Mouse (Mus musculus) hindbrain, embryonic 12.5 days (tissue): ENCODE data around the gene Lrfn3. TPM values are rescaled to one million over a fixed set of nuclear protein-coding genes. Genes with fewer than 3 reads are reported as not detected.
A peak's percentile ranks its signal among the peaks of the same experiment; 100 is the strongest.

ENCODE experiments used
- ATAC-seq: fragments of 200-750 bp; cut with Nextera tagmentation; 2 replicates; pipeline ENCODE4 v1.8.0; 2017; ENCODE audit warnings: moderate TSS enrichment; ENCODE audit not compliant: low FRiP score
- H3K27ac ChIP-seq: fragments of 300-500 bp; sonication (generic); 2 replicates; pipeline ENCODE4 v1.5.1; 2016; ENCODE audit warnings: mild to moderate bottlenecking
- H3K27me3 ChIP-seq: fragments of 300-500 bp; sonication (generic); 2 replicates; pipeline ENCODE4 v1.6.1; 2016; ENCODE audit warnings: mild to moderate bottlenecking
- H3K36me3 ChIP-seq: fragments of 300-500 bp; sonication (generic); 2 replicates; pipeline ENCODE4 v1.6.1; 2016; ENCODE audit warnings: mild to moderate bottlenecking
- H3K4me1 ChIP-seq: fragments of 300-500 bp; sonication (generic); 2 replicates; pipeline ENCODE4 v1.6.1; 2016
- H3K4me2 ChIP-seq: fragments of 300-500 bp; sonication (generic); replicated peaks from 2 replicates; pipeline ENCODE4 v1.6.1; 2016; ENCODE audit warnings: mild to moderate bottlenecking
- H3K4me3 ChIP-seq: fragments of 300-500 bp; sonication (generic); 2 replicates; pipeline ENCODE4 v1.5.1; 2016; ENCODE audit warnings: mild to moderate bottlenecking
- H3K9ac ChIP-seq: fragments of 300-500 bp; sonication (generic); 2 replicates; pipeline ENCODE4 v1.6.1; 2016; ENCODE audit warnings: mild to moderate bottlenecking, moderate library complexity
- H3K9me3 ChIP-seq: fragments of 300-500 bp; sonication (generic); replicated peaks from 2 replicates; pipeline ENCODE4 v1.6.1; 2016; ENCODE audit warnings: mild to moderate bottlenecking
- WGBS: fragments of 180-500 bp; shearing (Covaris S2); methylation state at CpG from one replicate; pipeline ENCODE4 v1.1.7; 2016; 5-methylcytosine and 5-hydroxymethylcytosine counted together
- polyA plus RNA-seq: library from polyadenylated mRNA; unstranded; fragments of >200 nt; fragmentation: Nextera tagmentation; extraction: Ambion mirVana; gene quantifications from 2 replicates; pipeline ENCODE4 v1.2.1, GENCODE M21; 2016

Lrfn3 gene
- polyA plus RNA-seq, 1 experiment from 2014 or later, result 10.1 TPM

DNA sequence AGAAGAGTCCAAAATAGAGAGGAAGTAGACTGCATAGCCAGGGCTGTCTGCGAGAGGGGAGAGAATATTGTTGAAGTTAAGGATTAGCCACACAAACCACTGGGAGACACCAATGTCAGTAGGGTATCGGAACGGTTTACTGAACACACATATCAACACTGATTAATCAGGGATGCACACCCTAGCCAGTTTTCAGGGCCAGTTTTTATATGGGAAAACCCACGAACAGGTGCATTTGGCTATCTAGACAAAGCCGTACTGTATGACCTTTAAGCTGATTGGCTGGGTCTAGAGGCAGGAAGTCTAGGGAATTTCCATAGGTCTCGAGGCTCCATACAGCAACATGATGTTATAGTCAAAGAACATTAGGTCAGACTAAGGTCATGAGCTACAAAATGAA is 39.7 kb downstream of the Lrfn3 start:
- H3K4me2 ChIP-seq, result peak overlapping the region; percentile 76
- H3K9ac ChIP-seq, result peak overlapping the region; percentile 79; the same call in 1 of the 2 replicates
- H3K36me3 ChIP-seq, result no peaks in the 10 kb centered on the region
- H3K27ac ChIP-seq, result peak overlapping the region; percentile 86; the same call in 1 of the 2 replicates
- no peaks in the 10 kb centered on the region; the same call in 1 of the 2 replicates for H3K27me3 ChIP-seq
- H3K9me3 ChIP-seq, result 0 out of 2 replicates have a peak, but pooled peaks cover 4% of the 10 kb centered on the region
- peak; percentile 5; the same call in 1 of the 2 replicates for ATAC-seq
- H3K4me1 ChIP-seq, result peaks cover 16% of the 10 kb centered on the region
- H3K4me3 ChIP-seq, result peak overlapping the region; percentile 75
- WGBS, result 38% methylated on average over 6 of the region's 6 CpGs

DNA sequence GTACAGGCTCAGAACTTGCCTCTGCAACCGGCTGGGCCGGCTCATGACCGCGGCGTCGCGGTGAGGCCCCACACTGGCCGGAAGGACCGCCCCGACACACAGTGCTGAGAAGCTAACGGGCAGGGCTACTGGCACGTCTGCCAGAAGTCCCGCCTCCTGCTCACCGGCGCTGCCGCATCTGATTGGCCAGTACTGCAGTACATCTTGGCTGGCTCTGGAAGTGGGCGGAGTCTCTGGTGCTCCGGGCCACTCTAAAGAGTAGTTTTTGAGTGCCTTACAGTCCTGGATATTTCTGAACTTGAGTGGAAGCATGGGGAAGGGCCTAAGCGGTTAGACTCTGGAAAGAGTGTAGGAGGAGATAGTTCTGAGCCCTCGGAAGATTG is 40.3 kb downstream of the Lrfn3 start:
- peak overlapping the region; percentile 75 for H3K4me3 ChIP-seq
- no peaks in the 10 kb centered on the region; the same call in 1 of the 2 replicates for H3K27me3 ChIP-seq
- peak overlapping the region; percentile 79 for H3K9ac ChIP-seq
- under 1% methylated on average over 20 of the region's 20 CpGs for WGBS
- H3K27ac ChIP-seq, result peak overlapping the region; percentile 86
- ATAC-seq, result peak; percentile 99
- 0 out of 2 replicates have a peak, but pooled peaks cover 4% of the 10 kb centered on the region for H3K9me3 ChIP-seq
- peaks cover 16% of the 10 kb centered on the region for H3K4me1 ChIP-seq
- no peaks in the 10 kb centered on the region for H3K36me3 ChIP-seq
- H3K4me2 ChIP-seq, result peak overlapping the region; percentile 76

- Histone ChIP-seq H3K4me3 (peak within 1 kb of the TSS; percentile 75), H3K27me3 (no peaks in the 10 kb centered on the region), H3K36me3 (no peaks in the 10 kb centered on the region), H3K4me2 (peak within 1 kb of the TSS; percentile 76), H3K4me1 (peaks cover 13% of the 10 kb centered on the region), H3K9ac (peak within 1 kb of the TSS; percentile 79), H3K27ac (peak within 1 kb of the TSS; percentile 86), H3K9me3 (0 out of 2 replicates have a peak, but pooled peaks cover 4% of the 10 kb centered on the region)
- peak; percentile 84 for ATAC-seq
- under 1% methylated on average over 61 of the region's 63 CpGs for WGBS
Observed at GRCm38 (mm10) chr7:30321539-30322284, 40.9 kb downstream of the Lrfn3 start, which contains the start of gene E130208F15Rik. Gene E130208F15Rik (plus strand): TSS chr7:30321740.

DNA sequence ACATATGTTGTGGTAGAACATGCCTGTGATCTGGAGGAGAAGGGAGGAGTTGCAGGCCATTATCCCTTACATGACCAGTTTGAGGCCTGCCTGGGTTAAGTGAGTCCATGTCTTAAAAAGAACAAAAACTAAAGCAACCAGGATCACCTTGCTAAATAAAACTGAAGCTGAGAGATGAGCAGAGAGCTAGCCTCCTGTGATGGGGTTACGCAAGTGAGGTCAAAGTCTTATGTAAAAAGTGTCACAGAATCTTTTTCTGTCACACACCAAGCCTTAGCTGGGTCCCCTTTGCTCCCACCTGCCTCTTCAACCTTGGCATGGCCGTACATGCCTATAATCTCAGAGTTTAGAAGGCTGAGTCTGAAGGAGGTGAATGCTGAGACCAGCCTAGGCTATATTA is 41.6 kb downstream of the Lrfn3 start:
- Histone ChIP-seq H3K4me1 (peaks cover 13% of the 10 kb centered on the region), H3K27ac (no peak overlapping the region), H3K27me3 (no peaks in the 10 kb centered on the region), H3K9ac (0 out of 2 replicates have a peak overlapping the region, but pooled peaks have one; percentile 79), H3K4me3 (peak overlapping the region; percentile 75), H3K9me3 (0 out of 2 replicates have a peak, but pooled peaks cover 4% of the 10 kb centered on the region), H3K4me2 (peak overlapping the region; percentile 76), H3K36me3 (no peaks in the 10 kb centered on the region)
- ATAC-seq, result no peak
- WGBS, result 71% methylated on average over 2 of the region's 2 CpGs

- Histone ChIP-seq H3K4me3 (no peak overlapping the region), H3K9ac (no peak overlapping the region), H3K27me3 (no peaks in the 10 kb centered on the region), H3K27ac (no peak overlapping the region), H3K4me1 (peaks cover 19% of the 10 kb centered on the region), H3K36me3 (peaks cover 2% of the 10 kb centered on the region; the same call in 1 of the 2 replicates), H3K4me2 (no peak overlapping the region), H3K9me3 (no peaks in the 10 kb centered on the region)
- ATAC-seq, result no peak
- 89% methylated on average over 3 of the region's 3 CpGs for WGBS
Observed at GRCm38 (mm10) chr7:30318142-30318541, 44.4 kb downstream of the Lrfn3 start.

GRCm38 (mm10) chr7:30315559-30316529 is 46.7 kb downstream of the Lrfn3 start:
- Histone ChIP-seq H3K9me3 (no peaks in the 10 kb centered on the region), H3K4me2 (peak overlapping the region; percentile 43; the same call in 1 of the 2 replicates), H3K4me1 (peaks cover 7% of the 10 kb centered on the region; the same call in 1 of the 2 replicates), H3K9ac (no peak overlapping the region), H3K27ac (no peak overlapping the region), H3K4me3 (peak overlapping the region; percentile 27; the same call in 1 of the 2 replicates), H3K27me3 (no peaks in the 10 kb centered on the region), H3K36me3 (peaks cover 16% of the 10 kb centered on the region)
- WGBS, result 80% methylated on average over 13 of the region's 13 CpGs
- ATAC-seq, result no peak

DNA sequence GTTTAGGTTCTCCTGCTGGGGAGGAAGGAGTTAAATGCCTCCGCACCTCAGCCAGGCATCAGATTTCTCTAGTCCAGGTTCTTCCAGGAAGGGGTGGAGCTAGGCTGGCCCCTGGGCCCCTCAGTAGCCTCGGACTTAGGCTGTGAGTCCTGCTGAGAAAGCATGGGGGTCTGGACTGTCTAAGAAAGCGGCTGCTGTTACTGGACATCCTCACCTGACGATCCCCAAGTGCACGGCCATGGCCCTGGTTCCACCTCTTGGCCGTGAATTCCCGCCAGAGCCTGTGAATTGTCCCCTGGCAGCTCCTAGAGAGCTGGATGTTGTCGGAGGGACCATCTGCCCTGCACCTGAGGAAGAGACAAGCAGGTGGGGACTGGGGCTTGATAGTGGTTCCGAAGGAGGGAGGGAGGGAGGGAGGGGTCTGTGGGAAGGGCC is 47.8 kb downstream of the Lrfn3 start, which contains the start of gene Syne4:
TSS of gene Syne4 (plus strand) at position 87 of the 435 bp plus-strand sequence.
- 2% methylated on average over 9 of the region's 9 CpGs for WGBS
- H3K9me3 ChIP-seq, result no peaks in the 10 kb centered on the region
- H3K27ac ChIP-seq, result no peak within 1 kb of the TSS
- peaks cover 20% of the 10 kb centered on the region for H3K36me3 ChIP-seq
- no peaks in the 10 kb centered on the region for H3K27me3 ChIP-seq
- H3K4me2 ChIP-seq, result peak within 1 kb of the TSS; percentile 43
- H3K4me3 ChIP-seq, result peak within 1 kb of the TSS; percentile 27
- ATAC-seq, result no peak
- peaks cover 10% of the 10 kb centered on the region; the same call in 1 of the 2 replicates for H3K4me1 ChIP-seq
- peak within 1 kb of the TSS; percentile 46; the same call in 1 of the 2 replicates for H3K9ac ChIP-seq

- 54% methylated on average over 27 of the region's 27 CpGs for WGBS
- Histone ChIP-seq H3K4me3 (no peak overlapping the region), H3K9me3 (no peaks in the 10 kb centered on the region), H3K36me3 (peaks cover 20% of the 10 kb centered on the region), H3K27ac (no peak overlapping the region), H3K4me1 (peaks cover 17% of the 10 kb centered on the region), H3K4me2 (no peak overlapping the region), H3K27me3 (no peaks in the 10 kb centered on the region), H3K9ac (no peak overlapping the region)
- ATAC-seq, result no peak
Observed at GRCm38 (mm10) chr7:30313666-30314320, 48.8 kb downstream of the Lrfn3 start.

DNA sequence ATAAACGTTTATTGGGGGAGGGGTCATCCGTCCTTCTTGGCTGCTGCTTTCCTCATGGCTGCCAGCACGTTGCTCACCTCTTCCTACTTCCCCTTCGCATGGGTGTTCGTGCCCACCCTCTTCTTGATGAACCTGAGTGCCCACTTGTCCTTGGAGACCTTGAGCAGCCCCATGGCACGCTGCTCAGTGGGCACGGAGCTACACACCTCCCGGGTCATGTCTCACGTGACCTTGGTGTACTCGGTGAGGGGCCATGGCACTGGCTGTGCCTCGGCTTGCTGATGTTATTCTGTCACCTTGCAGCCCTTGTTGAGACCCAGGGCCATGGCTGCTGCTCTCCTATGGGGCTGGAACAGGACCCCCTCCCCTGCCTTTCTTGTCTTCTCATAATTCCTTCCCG is 52.4 kb downstream of the Lrfn3 start:
- H3K4me1 ChIP-seq, result peaks cover 21% of the 10 kb centered on the region
- H3K4me2 ChIP-seq, result peak overlapping the region; percentile 92; the same call in 1 of the 2 replicates
- H3K9ac ChIP-seq, result no peak overlapping the region
- H3K4me3 ChIP-seq, result no peak overlapping the region
- no peaks in the 10 kb centered on the region for H3K27me3 ChIP-seq
- no peaks in the 10 kb centered on the region for H3K9me3 ChIP-seq
- no peak overlapping the region for H3K27ac ChIP-seq
- WGBS, result 91% methylated on average over 12 of the region's 12 CpGs
- H3K36me3 ChIP-seq, result peaks cover 38% of the 10 kb centered on the region
- ATAC-seq, result no peak

- no peaks in the 10 kb centered on the region for H3K9me3 ChIP-seq
- ATAC-seq, result no peak
- H3K4me3 ChIP-seq, result peak overlapping the region; percentile 66
- WGBS, result 65% methylated on average over 15 of the region's 15 CpGs
- H3K4me1 ChIP-seq, result peaks cover 19% of the 10 kb centered on the region
- H3K27ac ChIP-seq, result no peak overlapping the region
- H3K4me2 ChIP-seq, result peak overlapping the region; percentile 92
- H3K27me3 ChIP-seq, result no peaks in the 10 kb centered on the region
- peak overlapping the region; percentile 74 for H3K9ac ChIP-seq
- peaks cover 38% of the 10 kb centered on the region for H3K36me3 ChIP-seq
Observed at GRCm38 (mm10) chr7:30309395-30310129, 53.0 kb downstream of the Lrfn3 start.
